Mouse (Mus musculus) frontal cortex, postnatal 14 days (tissue): ENCODE measurements at regions not wholly inside any gene's neighbourhood (a gene's known extent, or its start where the extent isn't known, plus 50 kb on each side); places are given as distances from the start of the nearest gene placed in this dataset.
"Not testable (repeated sequence)": the region's sequence is repeated elsewhere in the genome, so short reads cannot be mapped to it uniquely, and the experiment has no call there.

Source experiments
- DNase-seq, 2 experiments: peaks; one replicate each; pipeline ENCODE4 v3.0.0; 2022; ENCODE audit warnings: low spot score in 2 of 2

DNA sequence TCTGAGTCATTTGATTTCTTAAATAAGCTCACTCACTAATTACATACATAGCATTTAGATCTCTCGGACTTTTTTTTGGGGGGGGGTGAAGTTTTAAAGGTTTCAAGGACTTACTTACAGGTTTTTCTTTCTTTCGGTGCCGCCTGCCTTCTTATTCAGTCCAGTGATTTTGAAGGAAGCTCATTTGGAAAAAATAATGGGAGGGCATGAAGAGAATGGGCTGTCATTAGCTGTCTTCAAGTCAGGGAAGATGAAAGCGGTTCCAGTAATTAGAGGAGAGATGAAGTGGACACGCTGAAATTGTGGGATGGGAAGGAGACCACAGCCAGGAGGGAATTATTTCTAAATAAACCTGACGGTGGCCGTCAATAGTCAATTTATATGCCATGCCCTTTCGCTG lies 108.6 kb upstream of the Klf3 start:
- no peak for DNase-seq

DNA sequence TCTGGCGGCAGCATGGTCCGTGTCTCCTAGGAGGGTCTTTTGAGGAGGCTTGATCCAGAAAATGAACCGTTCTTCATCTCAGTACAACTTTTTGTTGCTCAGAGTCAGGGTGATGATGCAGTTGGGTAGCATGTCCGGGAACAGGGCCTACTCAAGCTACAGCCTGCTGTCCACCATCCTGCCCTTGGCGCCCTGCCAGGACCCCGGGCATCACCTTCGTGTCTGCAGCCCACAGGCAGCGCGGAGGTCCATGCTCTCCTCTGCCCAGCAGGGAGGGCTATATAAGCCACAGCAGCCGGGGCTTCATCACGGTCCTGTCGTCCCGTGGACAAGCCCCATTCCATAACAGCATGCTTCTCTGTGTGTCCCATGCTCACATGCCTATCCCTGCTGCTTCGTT lies 107.1 kb upstream of the Klf3 start:
- no peak for DNase-seq

DNA sequence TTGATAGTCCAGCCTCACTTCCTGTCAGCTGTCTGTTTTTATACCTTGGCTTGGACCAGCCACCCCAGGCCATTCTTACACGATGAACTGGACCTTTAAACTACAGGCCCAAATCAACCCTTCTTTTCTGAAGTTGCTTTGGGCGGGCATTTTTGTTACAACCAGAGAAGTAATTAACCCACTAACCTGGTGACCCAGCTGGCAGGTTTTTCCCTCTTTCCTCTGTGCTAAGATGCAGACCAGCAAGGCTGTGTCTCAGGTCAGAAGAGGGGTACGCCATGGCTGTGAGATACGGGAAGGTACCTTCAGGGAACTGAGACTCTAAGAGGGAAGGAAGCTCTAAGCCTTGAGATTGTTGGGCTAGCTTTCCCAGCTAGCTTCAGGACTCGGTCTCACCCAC lies 105.7 kb upstream of the Klf3 start:
- no peak for DNase-seq

DNA sequence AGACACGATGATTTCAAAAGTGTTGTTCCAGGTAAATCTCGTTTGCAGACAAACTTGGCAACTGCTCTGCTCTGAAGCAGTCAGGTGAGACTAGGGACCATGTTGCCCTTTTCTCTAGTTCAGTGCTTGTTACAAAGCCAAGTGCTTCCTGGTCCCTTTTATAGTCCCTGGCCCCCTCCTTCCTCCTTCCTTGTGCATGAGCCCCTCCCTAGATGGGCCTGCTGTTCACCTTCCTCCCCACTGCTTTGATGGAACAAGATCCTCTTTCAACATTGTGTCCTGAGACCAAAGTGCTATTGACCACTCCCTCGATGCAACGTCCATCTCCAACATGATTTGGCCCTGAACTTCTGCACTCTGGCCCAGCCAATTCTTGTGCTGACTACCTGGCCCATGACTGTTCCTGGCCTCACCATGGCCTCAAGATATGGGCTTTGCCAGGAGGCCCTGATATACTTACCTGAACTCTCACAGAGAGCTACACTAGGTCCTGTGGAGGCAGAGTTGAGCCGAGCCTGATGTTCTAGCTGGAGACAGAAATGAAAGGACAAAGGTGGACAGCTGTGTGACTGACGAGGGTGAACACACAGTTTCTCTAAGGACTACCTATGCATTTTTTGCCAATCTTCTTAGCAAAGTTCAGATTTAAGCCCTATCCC lies 104.6 kb upstream of the Klf3 start:
- no peak for DNase-seq

DNA sequence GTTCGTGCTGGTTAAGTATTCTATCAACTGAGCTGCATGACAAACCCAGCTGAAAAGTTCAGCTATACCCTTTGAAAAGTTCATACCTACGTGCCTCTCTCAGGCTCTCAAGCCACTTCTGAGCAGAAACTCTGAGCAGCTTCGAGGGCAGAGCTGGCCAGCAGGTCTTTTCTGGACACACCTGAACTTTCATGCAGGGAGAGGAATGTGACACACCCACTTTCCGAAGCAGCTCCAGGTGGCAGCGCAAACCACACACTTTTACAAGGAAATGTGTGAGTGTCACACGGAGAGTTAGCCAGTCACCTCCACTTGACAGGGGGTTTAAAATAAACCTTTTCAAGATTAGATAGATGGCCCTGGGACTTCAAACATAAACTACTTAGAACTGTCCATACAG lies 103.2 kb upstream of the Klf3 start:
- no peak for DNase-seq

DNA sequence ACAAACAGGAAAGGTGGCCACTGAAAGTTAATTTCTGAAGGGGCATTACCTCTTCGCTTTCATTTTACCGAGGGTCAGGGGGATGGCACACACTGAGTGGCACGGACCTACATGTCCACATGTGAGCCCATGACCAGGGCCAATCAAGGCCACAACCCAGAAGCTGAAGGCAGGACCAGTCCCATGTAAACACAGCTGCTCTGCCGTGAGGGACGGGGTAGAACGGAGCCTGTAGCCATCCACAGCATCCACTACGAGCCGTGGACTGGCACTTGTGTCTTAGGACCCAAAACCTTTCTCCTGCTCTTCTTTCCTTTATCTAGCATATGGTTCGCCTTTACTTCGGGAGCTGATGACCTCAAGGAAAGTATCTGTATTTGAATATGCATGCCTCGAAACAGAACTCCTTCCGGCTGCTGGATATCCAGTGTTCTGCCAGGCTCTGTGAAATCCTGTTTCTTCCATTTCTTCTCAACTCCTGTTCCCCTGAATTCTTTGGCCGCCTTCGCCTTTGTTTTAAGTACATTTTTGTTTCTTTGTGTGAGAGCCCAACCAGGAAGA lies 101.9 kb upstream of the Klf3 start:
- no peak for DNase-seq

DNA sequence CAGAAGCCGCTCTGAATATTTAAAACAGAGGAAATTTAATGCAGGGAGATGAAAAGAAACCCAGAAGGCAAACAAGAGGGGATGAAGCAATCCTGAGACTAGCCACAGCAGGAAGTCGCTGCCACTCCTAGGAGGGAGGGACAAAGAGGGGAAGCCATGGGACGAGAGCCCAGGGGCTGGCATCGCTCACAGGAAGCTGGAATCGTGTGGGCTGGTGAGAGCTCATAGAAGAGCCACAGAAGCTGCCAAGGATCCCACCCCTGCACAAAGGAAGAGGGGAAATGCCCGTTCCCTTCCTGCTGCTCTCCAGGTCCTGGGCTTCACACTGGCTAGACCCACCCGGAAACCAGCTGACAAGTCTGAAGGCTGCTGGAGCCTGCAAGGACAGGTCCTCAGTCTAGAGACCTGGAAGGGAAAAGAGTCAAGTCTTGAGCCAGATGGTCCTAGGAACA lies 101.4 kb upstream of the Klf3 start:
- DNase-seq: peak; percentile 49 to 66

DNA sequence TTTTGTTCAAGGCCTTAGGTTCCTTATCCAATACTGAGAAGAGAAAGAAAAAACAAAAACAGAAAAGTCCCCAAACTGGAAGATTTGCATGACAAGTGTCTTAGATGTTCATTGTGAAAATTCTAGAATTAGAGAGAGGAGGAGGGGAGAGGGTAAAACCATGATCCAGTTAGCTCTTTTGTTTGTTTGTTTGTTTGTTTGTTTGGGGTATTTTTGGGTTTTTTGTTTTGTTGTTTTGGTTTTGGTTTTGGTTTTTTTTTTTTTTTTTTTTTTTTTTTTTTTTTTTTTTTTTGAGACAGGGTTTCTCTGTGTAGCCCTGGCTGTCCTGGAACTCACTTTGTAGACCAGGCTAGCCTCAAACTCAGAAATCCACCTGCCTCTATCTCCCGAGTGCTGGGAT lies 100.8 kb upstream of the Klf3 start:
- not testable (repeated sequence) for DNase-seq

DNA sequence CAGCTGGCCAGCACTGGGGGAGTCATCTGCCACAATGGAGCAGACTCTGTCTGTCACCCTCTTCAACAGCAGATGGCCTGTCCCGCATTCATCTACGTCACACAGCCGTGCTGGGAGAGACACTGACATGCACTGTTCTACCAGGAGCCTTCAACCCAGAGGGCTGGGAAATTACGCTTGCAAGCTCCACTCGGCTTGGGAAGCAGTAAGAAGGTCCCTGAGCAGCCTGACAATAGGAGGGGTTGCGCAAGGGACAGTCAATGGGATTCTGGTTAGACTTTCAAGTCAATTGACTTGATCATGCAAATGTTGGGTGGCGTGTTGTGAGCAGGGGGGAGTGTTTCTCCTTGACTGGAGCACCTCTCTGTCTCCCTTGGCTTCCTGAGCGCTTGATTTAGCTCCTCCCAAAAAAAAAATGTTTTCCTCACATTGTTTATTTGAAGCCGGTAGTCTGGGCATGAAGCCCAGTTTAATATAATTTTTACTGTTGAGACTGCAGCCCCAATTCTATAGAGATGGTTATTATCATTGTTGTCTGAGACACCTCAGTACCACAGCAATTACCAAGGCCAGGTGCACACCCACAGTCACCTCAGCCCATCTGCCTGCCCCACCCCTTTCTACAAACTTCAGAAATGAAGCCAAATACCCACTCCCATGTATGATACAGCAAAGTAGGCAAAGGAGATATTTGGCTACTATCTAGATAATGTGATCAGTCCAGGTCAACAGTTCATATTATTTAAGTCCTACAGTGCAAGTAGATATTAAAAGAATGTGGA lies 99.9 kb upstream of the Klf3 start:
- DNase-seq: peak in 1 of 2 experiments; percentile 51

DNA sequence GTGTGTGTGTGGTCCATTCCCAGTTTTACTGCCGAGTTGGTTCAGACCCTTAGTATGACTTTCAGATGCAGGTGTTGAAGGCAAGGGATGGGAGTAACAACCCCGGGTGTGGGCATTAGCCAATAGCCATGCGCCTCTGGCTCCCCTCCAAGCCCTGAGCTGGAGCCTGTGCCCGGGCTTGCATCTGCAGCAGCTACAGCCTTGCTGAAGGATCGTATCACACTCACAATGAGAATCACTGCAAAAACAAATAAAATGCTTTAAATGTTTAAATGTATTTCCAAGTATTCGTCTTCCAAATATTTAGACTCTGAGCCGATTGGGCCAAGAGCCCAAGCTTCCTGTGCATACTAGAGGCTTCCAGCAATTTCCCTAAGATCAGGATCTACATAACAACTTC lies 99.0 kb upstream of the Klf3 start:
- DNase-seq: peak in 1 of 2 experiments; percentile 24

DNA sequence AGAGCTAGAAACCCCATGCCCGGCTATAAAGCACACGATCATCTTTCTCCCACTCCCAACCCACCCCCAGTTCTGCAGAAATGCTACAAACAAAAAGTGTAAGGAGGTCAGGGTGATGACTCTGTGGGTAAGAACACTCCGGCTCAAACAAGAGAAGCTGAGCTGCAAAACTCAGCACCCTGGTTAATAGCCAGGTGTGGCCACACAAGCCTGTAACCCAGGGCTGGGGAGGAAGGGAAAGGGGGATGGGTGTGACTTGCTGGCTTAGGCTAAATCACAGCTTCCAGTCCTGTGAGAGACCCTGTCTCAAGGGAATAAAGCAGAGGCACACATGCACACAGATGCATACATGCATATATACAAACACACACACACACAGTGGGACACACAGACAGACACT lies 96.6 kb upstream of the Klf3 start:
- no peak for DNase-seq

DNA sequence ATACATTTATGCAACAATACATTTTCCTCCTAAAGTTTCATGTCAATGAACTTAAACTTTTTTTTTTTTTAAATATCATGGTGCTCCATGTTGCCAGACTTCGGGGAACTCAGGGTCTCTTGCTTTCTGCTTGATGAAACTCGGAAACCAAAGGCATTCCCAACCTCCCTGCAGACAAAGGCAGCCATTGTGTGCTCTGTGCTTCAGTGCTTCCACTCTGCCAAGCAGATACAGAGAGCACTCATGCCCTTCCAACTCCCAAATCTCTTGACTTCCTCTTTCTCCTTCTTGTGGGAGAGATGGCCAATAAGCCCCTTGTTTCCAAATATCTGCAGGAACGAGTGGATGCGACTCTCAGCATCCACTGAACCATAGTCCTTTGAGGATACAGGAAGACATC lies 94.0 kb upstream of the Klf3 start:
- no peak for DNase-seq

DNA sequence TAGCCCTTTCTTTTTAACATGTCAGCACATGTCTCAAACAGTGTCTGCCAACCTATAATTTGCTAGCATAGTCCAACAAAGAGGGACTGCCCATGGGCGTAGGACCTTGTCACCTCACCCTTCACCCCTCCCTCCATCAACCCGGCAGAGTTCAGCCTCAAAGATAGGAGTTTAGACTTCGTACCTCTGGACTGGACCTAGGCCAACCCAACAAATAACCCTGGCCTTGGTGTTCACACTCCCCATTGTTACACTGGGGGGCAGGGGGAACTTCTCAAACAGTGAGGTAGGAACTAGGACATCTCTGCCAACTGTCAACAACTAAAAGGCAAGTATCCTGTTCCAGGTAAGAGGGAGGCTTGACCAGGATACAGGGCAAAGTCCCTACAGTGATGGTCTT lies 93.0 kb upstream of the Klf3 start:
- DNase-seq: no peak

DNA sequence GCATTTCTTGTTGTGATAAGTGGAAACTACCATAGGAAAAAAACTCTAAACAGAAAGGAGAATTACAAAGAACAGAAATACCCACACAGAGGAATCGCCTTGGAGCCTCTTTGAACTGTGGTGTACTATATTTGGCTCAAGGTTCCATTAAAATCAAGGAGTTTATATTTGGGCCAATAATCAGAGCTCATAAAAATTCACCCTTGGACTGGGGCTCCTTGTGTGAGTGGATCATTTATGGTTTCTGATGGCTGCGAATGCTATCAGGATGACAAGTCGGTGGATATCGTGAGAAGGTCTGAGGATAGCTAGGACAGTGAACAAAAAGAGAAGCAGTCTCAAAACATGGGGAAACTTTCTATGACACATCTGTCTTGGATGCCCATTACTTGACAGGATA lies 92.2 kb upstream of the Klf3 start:
- no peak for DNase-seq

DNA sequence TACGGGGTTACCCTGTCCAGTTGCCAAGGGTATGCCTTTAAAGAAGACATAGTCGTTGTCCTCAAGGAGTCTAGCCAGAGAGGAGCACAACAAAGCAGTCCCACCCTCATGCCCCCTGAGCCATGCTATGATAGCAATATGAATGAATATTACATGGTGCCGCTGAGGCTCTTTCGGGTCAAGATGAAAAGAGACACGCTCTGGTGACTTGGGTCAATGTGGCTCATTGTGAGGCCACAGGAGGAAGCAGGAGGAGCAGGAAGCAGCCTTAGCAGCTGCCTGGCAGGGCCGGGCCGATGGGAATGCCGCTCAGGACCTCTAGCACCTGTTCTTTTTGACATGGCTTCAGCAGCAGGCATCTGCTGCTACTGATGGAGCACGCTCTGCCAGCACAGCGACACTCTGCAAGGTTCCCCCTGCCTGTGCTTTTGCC lies 89.0 kb upstream of the Klf3 start:
- DNase-seq: no peak

DNA sequence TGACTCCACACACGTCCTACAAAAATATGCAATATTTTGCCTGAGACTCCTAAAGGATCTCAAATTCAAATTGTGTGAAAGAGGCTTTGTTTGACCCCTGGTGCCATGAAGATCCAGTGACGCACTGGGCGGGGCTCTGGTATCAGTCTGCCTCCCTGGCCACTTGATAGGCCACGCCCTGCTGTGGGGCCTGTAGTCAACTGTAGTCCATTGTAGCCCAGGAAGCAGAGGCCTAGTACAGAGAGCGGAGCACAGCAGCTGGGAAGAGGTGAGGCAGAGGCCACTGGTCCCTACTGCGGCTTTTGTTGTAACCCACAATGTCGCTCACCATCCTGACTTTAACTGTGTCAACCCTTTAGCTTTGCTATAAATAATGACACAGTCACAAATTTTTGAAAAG lies 88.5 kb upstream of the Klf3 start:
- no peak for DNase-seq

DNA sequence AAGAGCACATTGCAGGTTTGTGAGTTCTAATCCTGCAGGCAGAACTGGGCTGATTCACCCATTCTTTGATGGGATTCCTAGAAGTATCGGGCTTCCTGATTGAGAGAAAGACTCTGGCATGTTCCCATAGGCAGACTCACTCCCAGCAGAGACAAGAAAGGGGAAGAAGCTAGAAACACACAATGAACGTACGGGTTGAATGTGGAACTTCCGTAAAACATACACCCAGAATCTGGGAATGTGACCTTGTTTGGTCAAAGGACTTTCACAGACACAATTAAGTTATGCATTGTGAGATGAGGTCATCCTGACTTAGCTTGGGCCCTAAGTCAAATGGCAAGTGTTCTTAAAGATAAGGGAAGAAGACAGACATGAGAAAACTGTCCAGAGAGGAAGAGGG lies 86.6 kb upstream of the Klf3 start:
- no peak for DNase-seq

DNA sequence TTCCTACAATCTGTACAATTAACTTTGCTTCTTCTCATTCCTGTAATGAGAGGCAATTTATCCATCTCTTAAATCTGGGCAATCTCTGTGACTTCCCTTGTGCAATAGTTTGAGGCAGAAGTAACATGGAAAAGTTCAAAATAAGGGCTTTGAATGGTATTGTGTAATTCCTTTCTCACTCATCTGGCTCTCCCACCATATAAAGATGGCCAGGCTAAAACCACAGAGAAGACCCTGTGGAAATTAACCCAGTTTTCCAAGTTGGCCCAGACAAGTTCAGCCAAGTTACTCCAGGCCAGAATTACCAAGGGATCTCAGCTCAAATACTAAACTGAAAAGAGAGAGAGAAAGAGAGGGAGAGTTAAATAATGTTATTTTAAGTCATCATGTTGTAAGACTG lies 81.0 kb upstream of the Klf3 start:
- DNase-seq: no peak

DNA sequence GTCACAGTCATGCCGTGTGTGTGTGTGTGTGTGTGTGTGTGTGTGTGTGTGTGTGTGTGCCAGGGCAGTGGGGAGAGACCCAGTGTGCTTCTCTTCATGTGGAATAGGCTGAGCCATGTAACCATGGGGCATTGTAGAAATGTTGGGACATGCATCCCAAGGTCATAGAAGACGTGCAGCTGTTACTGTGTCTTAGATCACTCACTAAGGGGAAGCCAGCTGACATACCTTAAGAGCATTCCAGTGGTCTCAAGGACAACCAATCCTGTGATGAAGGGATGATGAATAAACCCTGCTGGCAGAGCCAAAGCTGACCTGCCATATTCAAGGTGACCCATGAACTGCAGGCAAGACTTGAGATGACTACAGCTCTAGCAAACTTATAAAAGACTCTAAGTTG lies 75.3 kb upstream of the Klf3 start:
- no peak for DNase-seq

DNA sequence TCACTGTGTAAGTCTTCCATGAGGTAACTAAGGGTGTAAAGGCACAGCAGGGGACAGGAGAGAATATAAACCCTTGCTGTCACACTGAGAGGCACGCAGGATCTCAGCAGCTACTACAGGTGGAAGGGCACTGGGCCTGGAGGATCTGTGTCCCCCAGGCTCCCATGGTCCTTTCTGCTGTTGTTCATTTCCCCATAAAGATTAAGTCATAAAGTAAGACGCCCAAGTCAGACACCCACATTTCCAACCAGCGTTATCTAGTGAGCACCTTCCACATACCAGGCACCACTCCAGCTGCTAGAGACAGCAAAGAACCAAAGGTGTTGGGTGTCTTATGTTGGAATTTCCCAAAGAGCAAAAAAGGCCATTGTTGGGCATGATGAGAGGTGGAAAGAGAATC lies 70.8 kb upstream of the Klf3 start:
- no peak for DNase-seq

DNA sequence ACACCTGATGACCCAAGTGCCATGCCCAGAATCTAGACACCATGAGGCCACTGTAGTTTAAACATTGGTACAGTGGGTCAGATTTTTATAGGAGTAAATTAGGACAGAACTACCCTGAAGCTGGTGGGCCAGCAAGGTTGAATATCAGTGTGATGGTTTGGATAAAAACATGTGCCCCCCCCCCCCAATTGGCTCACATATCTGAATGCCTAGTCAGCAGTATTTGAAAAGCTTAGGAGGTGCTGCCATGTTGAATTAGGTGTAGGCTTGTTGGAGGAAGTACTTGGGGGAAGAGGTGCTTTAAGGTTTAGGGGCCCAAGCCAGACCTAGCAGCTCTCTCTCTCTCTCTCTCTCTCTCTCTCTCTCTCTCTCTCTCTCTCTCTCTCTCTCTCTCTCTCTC lies 66.2 kb upstream of the Klf3 start:
- DNase-seq: no peak

DNA sequence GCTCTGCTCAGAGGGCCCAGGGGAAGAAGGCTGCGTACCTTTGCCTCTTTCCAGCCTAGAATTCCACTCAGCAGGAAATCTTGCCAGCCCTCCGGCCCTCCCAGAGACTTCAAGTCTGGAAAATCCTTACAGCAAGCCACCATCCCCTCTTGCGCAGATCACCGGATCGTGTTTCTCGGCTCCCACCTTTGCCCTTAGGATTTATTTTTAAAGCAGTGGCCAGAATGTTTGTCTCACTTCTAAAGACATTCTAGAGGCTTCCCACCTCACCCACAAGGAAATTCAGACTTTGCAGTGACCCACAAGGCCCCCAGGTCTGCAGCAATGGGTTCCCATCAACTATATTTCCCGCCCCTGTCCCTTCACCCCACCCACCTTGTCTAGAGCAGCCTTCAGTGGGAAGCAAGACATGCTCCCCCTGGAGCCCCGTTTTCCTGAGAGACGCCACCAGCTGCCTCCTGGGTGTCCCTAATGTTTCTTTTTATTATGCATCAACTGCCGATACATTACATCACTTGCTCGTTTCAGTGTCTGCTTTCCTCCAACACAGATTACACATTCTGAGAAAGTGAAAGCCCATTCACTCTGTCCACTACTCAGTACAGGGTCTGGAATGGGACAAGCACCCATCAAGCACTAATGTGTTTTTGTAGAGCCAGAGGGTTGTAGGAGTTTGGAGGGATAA lies 65.0 kb upstream of the Klf3 start:
- DNase-seq: no peak
